Mouse (Mus musculus) right cerebral cortex, postnatal 10 days (tissue): ENCODE data around the gene Tenm2.

Source experiments
- DNase-seq, 2 experiments: peaks; one replicate each; pipeline ENCODE4 v3.0.0; 2021; ENCODE audit warnings: low spot score in 2 of 2

Gene Tenm2

GRCm38 (mm10) chr11:36592471-36592870 is 643.3 kb downstream of the Tenm2 start:
- DNase-seq, result no peak

- DNase-seq, result peak; percentile 40 to 64
Measured at GRCm38 (mm10) chr11:36566146-36566545, 669.6 kb downstream of the Tenm2 start.

- DNase-seq, result no peak
Measured at GRCm38 (mm10) chr11:36562851-36563250, 672.9 kb downstream of the Tenm2 start.

DNA sequence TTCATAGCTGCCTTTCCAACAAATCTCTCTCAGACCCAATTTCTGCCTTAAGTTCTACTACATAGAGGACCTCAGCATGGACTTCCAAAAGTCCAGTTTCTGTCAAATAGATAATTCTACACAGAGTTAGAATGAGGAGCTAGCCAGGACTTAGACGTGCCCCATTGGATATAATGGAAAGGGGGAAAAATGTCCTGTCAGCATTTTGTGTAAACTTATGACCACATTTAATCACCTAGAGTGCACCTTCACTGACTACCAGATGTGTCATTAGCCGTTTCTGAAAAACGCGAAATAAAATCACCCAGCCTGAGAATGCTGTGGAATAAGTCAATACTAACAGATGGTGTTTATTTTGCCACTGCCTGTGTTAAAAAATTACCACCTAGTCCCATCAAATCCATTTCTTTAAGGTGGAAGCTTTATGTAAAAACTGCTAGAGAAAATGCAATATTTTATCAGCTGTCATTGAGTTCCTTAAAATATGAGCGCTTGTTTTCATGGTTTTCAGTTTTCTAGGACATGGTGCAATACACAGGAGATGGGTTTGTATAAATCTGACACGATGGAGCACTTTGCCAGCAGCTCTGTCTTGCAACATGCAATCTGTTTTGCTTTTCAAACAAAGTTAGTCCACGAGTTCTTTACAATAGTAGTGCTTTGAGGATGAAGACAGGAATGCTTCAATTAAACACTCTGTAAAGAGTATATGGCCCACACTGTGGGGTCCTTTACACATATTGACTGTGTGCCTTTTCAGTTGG is 674.8 kb downstream of the Tenm2 start:
- no peak for DNase-seq

- no peak for DNase-seq
Measured at GRCm38 (mm10) chr11:36557316-36557715, 678.4 kb downstream of the Tenm2 start.

GRCm38 (mm10) chr11:36553286-36553685 is 682.5 kb downstream of the Tenm2 start:
- no peak for DNase-seq

- no peak for DNase-seq
Measured at GRCm38 (mm10) chr11:36550649-36551048, 685.1 kb downstream of the Tenm2 start.

DNA sequence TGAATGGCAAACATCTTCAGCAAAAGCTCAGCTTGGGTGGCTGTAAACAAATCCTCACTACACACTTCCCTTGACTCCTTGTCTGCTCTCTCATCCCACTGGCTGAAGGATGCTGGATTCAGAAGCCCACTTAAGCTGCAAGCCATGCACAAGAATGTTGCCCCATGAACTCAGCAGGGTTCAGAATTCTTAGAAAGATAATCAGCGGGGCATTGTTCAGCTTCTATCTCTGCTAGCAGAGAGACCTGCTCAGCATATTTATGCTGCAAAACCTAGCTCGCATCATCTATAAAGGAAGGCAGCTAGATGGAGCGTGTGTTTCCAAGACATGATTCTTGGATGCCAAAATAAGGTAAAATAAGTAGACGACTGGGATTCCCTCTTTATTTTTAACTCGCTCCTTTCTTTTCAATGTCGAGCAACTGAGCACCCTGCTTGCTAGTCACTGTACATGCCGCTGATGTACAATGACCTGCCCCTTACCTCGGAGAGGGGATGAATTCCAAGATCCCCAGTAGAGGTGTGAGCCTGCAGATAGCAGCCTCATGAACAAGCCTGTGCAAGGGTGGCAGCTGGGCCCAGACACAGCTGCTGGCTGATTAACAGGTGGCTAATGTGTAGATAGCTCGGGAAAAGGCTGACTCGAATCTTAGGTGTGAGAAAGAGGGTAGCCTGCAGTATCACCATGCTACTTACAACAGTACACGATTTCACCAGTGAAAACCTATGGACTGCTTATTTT is 686.2 kb downstream of the Tenm2 start:
- DNase-seq, result no peak

DNA sequence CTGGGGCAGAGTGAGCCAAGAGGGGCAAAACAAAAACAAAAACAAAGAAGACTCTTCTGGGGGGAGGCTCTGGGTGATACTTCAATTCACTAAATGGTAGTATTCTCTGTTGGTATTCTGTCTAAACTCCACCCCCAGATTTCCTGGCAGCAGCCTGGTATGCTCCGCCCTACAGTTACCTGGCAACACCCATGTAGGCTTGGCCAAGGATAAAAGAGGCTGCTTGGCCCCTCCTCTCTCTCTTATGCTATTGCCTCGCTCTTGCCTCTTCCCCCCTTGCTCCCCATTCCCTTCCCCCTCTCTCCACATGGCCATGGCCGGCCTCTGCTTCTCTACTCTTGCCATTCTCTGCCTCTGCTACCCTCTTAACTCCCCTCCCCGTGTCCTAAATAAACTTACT is 687.6 kb downstream of the Tenm2 start:
- DNase-seq, result no peak

DNA sequence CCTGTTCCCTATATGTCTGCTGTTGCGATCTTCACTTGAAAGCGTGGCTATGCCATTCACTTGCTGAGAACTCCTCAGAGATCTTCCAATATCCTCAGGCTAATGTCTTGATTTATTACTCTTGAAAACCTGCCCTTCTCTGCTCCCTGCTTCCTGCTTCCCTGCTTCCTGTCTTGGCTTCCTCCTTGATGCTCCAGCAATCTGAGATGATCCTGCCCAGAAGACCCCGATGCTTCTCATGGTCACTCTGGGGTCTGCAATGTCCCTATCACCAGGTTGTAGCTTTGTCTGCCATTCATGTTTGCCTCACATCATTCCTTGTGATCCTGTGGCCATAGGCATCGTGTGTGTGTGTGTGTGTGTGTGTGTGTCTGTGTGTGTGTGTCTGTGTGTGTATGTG is 697.6 kb downstream of the Tenm2 start:
- no peak for DNase-seq

GRCm38 (mm10) chr11:36537573-36538133 is 698.1 kb downstream of the Tenm2 start:
- no peak for DNase-seq

DNA sequence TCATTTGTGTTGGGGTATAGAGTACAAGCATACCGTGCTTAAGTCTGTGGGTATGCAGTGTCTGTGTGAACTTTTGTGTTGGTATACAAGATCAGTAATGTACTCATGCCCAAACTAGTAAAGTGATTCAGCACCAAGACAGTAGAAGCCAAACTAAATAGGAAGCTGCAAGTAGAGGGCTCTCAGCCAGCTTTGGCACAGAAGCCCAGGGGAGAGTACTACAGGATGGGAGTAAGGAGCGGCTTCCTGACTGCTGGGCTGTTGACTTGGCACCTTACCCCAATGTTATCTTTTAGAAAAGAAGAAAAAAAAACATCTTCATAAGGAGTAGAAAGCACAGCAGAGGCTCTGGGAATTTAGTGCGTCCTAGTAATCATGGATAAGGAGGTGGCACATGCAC is 700.2 kb downstream of the Tenm2 start:
- peak in 1 of 2 experiments; percentile 45 for DNase-seq

- no peak for DNase-seq
Measured at GRCm38 (mm10) chr11:36531614-36532013, 704.1 kb downstream of the Tenm2 start.

DNA sequence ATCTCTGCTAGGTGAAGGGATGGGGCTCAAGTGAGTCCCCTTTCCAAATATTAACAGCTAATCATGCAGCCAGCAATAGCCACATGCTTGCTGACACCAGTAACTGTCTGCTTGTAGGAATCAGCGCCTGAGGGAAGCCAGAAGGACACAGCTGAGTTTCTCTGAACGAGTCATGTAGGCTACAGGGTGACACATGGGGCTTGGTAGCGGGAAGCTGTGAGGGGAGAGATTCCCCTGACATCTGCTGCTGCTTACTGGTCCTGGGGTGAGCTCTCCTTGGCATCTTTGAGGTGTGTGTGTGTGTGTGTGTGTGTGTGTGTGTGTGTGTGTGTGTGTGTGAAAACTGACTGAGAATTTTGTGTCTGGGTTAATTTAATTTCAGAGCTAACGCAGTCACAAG is 708.3 kb downstream of the Tenm2 start:
- DNase-seq, result no peak

DNA sequence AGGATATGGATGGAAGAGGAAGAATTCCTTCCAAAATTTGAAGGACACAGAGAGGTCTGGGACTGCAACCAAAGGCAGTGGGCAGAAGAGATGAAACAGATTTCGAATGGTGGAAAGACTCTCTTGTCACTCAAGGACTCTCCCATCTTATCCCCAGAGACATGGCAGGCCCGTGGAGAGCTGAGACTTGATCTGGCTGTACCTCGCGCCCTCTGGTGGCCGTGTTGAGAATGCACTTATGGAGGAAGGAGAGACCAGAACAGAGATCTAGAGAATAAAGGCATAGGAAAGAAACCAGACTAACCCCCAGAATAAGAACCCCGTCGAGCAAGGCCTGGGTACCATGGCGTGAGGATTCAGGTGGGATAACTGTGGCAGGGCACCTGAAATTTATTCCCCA is 709.4 kb downstream of the Tenm2 start:
- DNase-seq, result peak; percentile 83 to 87

- DNase-seq, result no peak
Measured at GRCm38 (mm10) chr11:36512468-36512867, 723.3 kb downstream of the Tenm2 start.

DNA sequence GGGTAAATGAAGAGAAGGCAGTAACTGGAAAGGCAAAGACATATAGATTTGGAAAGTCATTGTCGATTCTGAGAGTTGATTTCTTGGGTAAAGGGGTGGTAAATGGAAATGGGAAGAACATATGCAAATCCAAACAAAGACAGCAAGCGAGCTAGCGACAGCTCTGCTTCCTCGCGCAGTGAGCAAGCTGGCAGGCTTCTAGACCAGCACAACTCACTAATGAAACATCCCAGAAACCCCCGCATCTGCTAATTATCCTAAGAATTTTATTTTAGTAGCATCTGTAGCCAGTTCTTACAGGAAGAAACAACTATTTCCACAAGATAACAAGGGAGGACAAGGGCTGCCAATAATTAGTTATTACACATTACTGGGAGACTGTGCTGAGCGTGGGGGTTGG is 727.5 kb downstream of the Tenm2 start:
- DNase-seq, result no peak

GRCm38 (mm10) chr11:36494898-36495548 is 740.7 kb downstream of the Tenm2 start:
- DNase-seq, result no peak

- DNase-seq, result no peak
Measured at GRCm38 (mm10) chr11:36492274-36492673, 743.5 kb downstream of the Tenm2 start.

- DNase-seq, result no peak
Measured at GRCm38 (mm10) chr11:36490085-36490484, 745.7 kb downstream of the Tenm2 start.

DNA sequence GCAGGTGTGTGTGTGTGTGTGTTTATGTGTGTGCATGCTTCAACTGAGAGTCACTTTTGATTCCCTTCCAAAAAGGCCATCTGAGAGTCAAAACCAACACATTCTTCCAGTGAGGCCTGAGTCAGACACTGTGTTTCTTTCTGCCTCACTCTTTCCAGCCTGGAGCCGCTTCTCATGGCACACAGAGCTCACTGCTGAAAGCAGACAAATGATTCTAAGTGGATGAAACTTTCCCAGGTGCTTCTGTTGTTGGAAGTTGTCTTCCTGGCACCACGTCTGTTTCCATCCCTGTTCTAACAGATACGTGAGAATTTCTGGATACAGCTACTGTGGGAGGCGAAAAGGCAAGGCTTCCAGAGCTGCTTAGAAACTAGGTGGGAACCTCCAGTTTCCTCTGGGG is 747.1 kb downstream of the Tenm2 start:
- no peak for DNase-seq

DNA sequence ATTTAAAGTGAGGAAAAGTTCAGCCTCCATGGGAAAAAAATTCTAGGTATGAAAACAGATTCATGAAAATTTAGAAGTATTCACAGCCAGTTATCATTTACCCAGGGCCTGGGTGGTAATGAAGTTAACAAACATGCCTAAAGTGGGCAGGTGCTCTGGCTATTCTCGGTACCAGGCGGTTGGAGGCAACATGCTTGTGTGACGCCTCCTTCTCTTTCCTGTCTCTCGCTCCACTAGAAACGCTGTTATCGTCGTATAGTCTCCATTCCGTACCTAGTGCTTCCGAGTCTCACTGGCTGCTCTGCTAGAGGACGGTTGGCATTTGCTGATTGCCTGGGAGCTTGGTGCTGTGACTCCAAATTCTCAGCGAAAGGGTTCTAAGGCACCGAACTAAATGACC is 749.7 kb downstream of the Tenm2 start:
- DNase-seq, result no peak
